Mouse (Mus musculus): ENCODE measurements around the gene Macrod2. TPM values are rescaled to one million over a fixed set of nuclear protein-coding genes. Genes with fewer than 3 reads are reported as not detected.

The Macrod2 gene
- polyA plus RNA-seq, 1 experiment from 2014 or later, result 65.9 TPM

DNA sequence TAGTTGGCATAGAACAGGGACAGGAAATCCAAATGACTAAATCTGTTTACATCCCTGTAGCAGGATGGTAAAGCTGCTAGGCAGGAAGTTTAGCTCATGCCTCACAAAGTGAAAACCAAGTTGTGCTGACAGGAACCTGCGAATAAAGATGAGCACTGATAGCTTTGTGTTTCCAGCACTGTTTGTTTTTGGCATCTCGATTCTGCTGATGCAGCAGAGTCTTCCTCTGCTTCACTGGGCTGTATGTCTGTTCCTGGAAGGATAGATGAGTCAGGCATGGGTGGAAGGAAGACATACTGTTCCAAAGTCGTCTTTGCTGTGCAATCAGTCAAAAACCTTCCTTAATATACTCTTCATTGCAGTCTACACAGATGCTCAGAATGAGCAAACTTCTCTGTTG, 942.6 kb downstream of the Macrod2 start:
- Histone ChIP-seq H3K4me2 (ENCODE audit: low read depth, low read length) (no peak overlapping the region), H3K4me3 (ENCODE audit: low read depth, low read length) (no peak overlapping the region), H3K4me1 (ENCODE audit: control insufficient read depth, insufficient read depth, low read length) (no peaks in the 10 kb centered on the region), H3K9ac (replicated peaks; ENCODE audit: low read depth, low read length) (no peak overlapping the region), H3K27me3 (ENCODE audit: control insufficient read depth, insufficient read depth, low read length) (no peaks in the 10 kb centered on the region), H3K36me3 (ENCODE audit: control insufficient read depth, insufficient read depth, low read length) (no peaks in the 10 kb centered on the region), H3K27ac (ENCODE audit: low read depth, low read length) (no peak overlapping the region), H3K9me3 (ENCODE audit: control insufficient read depth, low read length) (no peaks in the 10 kb centered on the region)
- whole genome bisulfite sequencing, result 74% methylated on average over 3 of the region's 3 CpGs
- ATAC-seq (ENCODE audit: low read depth), result no peak

DNA sequence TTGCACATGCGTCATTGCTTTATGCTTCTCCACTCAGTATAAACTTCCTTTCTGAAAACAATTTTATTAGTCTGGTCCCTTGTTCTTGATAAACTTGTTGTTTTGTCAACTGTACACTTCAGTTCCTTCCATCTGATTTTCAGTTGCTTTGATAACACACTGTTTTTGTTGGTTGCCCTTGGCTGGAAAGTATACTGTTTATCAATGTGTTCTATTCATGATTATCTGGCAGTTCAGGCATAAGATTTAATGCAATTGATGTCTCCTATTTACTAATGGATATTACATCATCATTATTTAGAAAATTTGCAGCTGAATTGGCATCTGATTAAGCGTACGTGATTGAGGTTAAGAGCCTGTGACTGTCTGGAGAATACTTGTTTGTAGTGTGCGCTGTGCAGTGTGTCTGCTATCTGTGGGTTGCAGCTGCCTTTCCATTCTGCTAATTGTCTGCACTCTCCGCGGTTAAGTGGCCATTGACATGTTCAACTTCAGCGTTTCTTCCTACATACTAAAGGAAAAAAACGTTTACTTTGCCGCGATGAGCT, 949.0 kb downstream of the Macrod2 start:
- Histone ChIP-seq H3K36me3 (ENCODE audit: control insufficient read depth, insufficient read depth, low read length) (no peaks in the 10 kb centered on the region), H3K4me2 (ENCODE audit: low read depth, low read length) (no peak overlapping the region), H3K27me3 (ENCODE audit: control insufficient read depth, insufficient read depth, low read length) (no peaks in the 10 kb centered on the region), H3K9me3 (ENCODE audit: control insufficient read depth, low read length) (no peaks in the 10 kb centered on the region), H3K9ac (replicated peaks; ENCODE audit: low read depth, low read length) (no peak overlapping the region), H3K27ac (ENCODE audit: low read depth, low read length) (no peak overlapping the region), H3K4me3 (ENCODE audit: low read depth, low read length) (no peak overlapping the region), H3K4me1 (ENCODE audit: control insufficient read depth, insufficient read depth, low read length) (no peaks in the 10 kb centered on the region)
- ATAC-seq (ENCODE audit: low read depth), result peak; percentile 79
- WGBS, result 55% methylated on average over 10 of the region's 10 CpGs

DNA sequence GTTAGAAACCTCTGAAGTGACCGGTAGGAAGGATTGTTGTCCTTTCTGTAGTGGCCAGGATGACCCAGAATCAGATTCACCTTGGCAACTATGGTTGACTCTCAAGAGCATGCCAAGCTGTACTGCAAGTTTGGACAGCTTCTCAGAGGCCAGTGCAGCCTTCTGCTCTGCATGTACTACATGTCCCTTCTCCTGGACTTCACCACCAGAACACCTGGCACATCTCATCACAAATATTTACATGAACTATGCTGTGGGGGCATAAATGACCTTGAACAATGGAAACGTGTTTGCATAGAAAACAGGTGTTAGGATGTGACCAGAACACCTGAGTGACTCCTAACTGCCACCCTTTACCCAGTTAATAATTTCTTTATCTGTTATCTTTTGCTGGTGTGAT, 957.5 kb downstream of the Macrod2 start:
- no peaks in the 10 kb centered on the region for H3K27me3 ChIP-seq (ENCODE audit: control insufficient read depth, insufficient read depth, low read length)
- H3K4me2 ChIP-seq (ENCODE audit: low read depth, low read length), result no peak overlapping the region
- 83% methylated on average over 2 of the region's 2 CpGs for WGBS
- no peaks in the 10 kb centered on the region for H3K4me1 ChIP-seq (ENCODE audit: control insufficient read depth, insufficient read depth, low read length)
- H3K9ac ChIP-seq (replicated peaks; ENCODE audit: low read depth, low read length), result no peak overlapping the region
- ATAC-seq (ENCODE audit: low read depth), result no peak
- no peaks in the 10 kb centered on the region for H3K36me3 ChIP-seq (ENCODE audit: control insufficient read depth, insufficient read depth, low read length)
- H3K9me3 ChIP-seq (ENCODE audit: control insufficient read depth, low read length), result no peaks in the 10 kb centered on the region
- no peak overlapping the region for H3K27ac ChIP-seq (ENCODE audit: low read depth, low read length)
- H3K4me3 ChIP-seq (ENCODE audit: low read depth, low read length), result no peak overlapping the region

DNA sequence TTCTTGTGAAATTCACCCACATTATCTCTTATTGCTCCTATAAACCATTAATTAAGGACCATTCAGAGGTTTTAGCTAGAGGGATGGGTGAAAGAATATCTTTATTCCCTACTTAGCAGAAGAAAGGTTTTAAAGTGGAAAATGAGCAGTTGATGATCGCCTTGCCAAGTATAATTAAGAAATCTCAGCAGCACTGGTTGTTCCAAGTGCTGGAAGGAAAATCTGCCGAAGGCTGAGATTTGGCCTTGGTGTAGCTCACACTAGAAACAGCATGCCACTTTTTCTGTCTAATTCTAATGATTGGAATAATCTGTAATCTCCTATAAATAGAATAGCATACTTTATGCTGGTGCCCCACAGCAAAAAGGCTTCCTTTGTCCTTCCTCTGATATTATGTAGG, 993.5 kb downstream of the Macrod2 start:
- WGBS, result 86% methylated on average over 2 of the region's 2 CpGs
- Histone ChIP-seq H3K36me3 (ENCODE audit: control insufficient read depth, insufficient read depth, low read length) (no peaks in the 10 kb centered on the region), H3K4me2 (ENCODE audit: low read depth, low read length) (no peak overlapping the region), H3K4me3 (ENCODE audit: low read depth, low read length) (no peak overlapping the region), H3K27ac (ENCODE audit: low read depth, low read length) (no peak overlapping the region), H3K9ac (replicated peaks; ENCODE audit: low read depth, low read length) (no peak overlapping the region), H3K4me1 (ENCODE audit: control insufficient read depth, insufficient read depth, low read length) (no peaks in the 10 kb centered on the region), H3K27me3 (ENCODE audit: control insufficient read depth, insufficient read depth, low read length) (no peaks in the 10 kb centered on the region), H3K9me3 (ENCODE audit: control insufficient read depth, low read length) (no peaks in the 10 kb centered on the region)
- no peak for ATAC-seq (ENCODE audit: low read depth)

DNA sequence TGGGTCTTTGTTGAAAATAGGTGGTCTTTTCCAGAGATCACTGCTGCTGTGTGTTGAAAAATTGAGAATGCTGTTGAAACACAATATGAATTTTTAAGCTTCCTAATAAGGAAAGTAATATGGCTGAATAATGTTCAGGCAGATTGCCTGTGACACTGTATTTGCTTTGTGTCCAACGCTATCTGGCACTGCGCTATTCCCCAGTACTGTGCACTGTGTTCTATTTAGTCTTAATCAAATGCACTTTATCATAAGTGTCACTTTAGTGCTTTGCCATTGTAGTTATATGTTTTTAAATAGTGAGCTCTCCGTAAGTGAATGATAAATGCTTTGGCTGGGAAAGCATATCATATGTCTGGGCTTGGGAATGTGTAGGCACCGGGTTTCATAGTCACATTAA, 996.1 kb downstream of the Macrod2 start:
- no peaks in the 10 kb centered on the region for H3K4me1 ChIP-seq (ENCODE audit: control insufficient read depth, insufficient read depth, low read length)
- ATAC-seq (ENCODE audit: low read depth), result no peak
- 81% methylated on average over 4 of the region's 4 CpGs for WGBS
- no peaks in the 10 kb centered on the region for H3K9me3 ChIP-seq (ENCODE audit: control insufficient read depth, low read length)
- H3K27ac ChIP-seq (ENCODE audit: low read depth, low read length), result no peak overlapping the region
- H3K9ac ChIP-seq (replicated peaks; ENCODE audit: low read depth, low read length), result no peak overlapping the region
- H3K4me2 ChIP-seq (ENCODE audit: low read depth, low read length), result no peak overlapping the region
- H3K27me3 ChIP-seq (ENCODE audit: control insufficient read depth, insufficient read depth, low read length), result no peaks in the 10 kb centered on the region
- H3K36me3 ChIP-seq (ENCODE audit: control insufficient read depth, insufficient read depth, low read length), result no peaks in the 10 kb centered on the region
- no peak overlapping the region for H3K4me3 ChIP-seq (ENCODE audit: low read depth, low read length)

DNA sequence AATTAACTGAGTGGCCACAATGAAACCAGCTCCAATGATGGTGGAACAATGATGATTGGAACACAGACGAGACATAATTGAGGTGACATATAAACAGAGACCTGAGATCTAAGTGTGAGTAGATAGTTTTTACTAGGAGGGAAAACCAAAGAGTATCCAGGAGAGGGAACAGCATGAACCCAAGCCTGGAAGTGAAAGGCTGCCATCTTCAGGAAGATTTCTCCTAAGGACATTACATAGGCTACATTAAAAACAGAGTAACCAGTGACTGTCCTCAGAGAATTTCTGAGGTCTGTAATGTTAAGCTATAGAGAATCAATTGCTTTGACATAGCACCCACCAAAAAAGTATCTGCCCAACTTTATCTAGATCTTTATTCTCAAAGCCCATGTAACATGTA, 999.7 kb downstream of the Macrod2 start:
- Histone ChIP-seq H3K4me1 (ENCODE audit: control insufficient read depth, insufficient read depth, low read length) (no peaks in the 10 kb centered on the region), H3K27ac (ENCODE audit: low read depth, low read length) (no peak overlapping the region), H3K36me3 (ENCODE audit: control insufficient read depth, insufficient read depth, low read length) (no peaks in the 10 kb centered on the region), H3K27me3 (ENCODE audit: control insufficient read depth, insufficient read depth, low read length) (no peaks in the 10 kb centered on the region), H3K9me3 (ENCODE audit: control insufficient read depth, low read length) (no peaks in the 10 kb centered on the region), H3K4me2 (ENCODE audit: low read depth, low read length) (no peak overlapping the region), H3K9ac (replicated peaks; ENCODE audit: low read depth, low read length) (no peak overlapping the region), H3K4me3 (ENCODE audit: low read depth, low read length) (no peak overlapping the region)
- no peak for ATAC-seq (ENCODE audit: low read depth)
- WGBS, result 64% methylated on average over 1 of the region's 1 CpGs

DNA sequence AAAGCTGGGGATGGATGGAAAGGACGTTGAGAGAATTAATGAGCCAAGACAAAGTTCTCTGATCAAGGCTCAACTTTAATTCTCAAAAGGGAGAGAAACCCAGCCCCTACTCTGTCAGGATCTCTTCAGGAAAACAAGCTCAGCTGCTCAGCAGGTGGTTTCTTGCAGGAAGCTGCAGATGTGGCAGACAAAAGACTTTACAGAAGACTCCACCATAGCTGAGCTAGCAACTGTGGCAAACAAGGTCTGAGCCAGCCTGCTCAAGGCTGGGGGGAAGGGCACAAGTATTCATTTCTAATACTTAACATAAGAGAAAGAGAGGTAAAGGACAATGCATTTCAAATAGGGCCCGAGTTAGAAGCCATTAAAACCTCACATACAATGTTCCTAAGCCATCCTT, 1013.7 kb downstream of the Macrod2 start:
- H3K4me1 ChIP-seq (ENCODE audit: control insufficient read depth, insufficient read depth, low read length), result no peaks in the 10 kb centered on the region
- WGBS, result 13% methylated on average over 2 of the region's 2 CpGs
- no peaks in the 10 kb centered on the region for H3K27me3 ChIP-seq (ENCODE audit: control insufficient read depth, insufficient read depth, low read length)
- H3K4me2 ChIP-seq (ENCODE audit: low read depth, low read length), result no peak overlapping the region
- no peaks in the 10 kb centered on the region for H3K9me3 ChIP-seq (ENCODE audit: control insufficient read depth, low read length)
- no peak overlapping the region for H3K9ac ChIP-seq (replicated peaks; ENCODE audit: low read depth, low read length)
- ATAC-seq (ENCODE audit: low read depth), result no peak
- H3K36me3 ChIP-seq (ENCODE audit: control insufficient read depth, insufficient read depth, low read length), result no peaks in the 10 kb centered on the region
- no peak overlapping the region for H3K27ac ChIP-seq (ENCODE audit: low read depth, low read length)
- H3K4me3 ChIP-seq (ENCODE audit: low read depth, low read length), result no peak overlapping the region

DNA sequence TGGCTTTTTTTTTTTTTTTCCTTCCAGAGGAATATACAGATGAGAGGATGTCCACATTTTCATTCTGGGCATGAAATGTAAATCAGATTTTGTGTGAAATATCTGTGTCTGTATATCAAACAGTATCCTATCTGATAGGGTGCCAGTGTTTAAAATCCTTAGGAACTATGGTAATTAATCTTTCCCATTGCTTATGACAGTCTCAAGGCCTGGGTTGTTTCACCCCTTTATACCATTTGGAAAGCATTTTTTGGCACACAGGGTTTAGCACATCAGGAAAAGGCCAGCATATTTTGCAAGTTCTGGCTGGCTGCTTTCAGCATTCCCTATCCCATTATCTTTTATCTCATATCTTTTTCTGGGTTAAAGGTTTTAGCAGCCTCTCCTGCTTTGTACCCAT, 1021.3 kb downstream of the Macrod2 start:
- ATAC-seq (ENCODE audit: low read depth), result no peak
- H3K27ac ChIP-seq (ENCODE audit: low read depth, low read length), result no peak overlapping the region

DNA sequence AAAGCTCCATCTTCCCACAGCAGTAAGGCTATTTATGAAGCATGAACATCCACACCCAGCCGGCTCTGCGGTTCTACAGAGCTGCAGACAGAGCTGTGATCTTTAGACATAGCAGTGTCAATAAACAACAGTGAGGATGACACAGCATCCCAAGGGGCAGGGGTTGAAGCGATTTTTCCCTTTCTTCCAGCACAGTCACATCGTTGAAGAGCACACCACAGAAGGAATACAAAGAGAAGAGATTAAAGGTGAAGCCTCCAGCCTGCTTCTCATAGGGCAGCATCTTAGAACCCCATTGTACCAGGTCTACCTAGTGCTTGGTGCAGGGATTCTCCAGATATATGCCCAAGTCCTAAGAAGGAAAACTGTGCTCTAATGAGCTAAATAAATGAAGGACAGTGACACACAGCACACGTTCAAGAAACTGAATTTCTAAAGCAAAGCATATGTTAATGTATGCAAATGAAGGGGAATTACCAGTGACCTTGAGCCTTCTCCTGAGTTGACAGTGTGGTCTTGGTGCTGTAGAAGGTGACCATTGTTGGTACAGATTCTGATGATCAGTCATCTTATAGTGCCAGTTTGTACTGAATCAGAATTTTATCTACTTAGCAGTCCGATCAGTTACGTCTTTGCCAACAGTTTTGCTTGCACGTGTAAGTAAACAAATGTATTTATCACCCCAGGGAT, 1021.9 kb downstream of the Macrod2 start:
- Histone ChIP-seq H3K9me3 (ENCODE audit: control insufficient read depth, low read length) (no peaks in the 10 kb centered on the region), H3K4me2 (ENCODE audit: low read depth, low read length) (no peak overlapping the region), H3K36me3 (ENCODE audit: control insufficient read depth, insufficient read depth, low read length) (no peaks in the 10 kb centered on the region), H3K9ac (replicated peaks; ENCODE audit: low read depth, low read length) (no peak overlapping the region), H3K27me3 (ENCODE audit: control insufficient read depth, insufficient read depth, low read length) (no peaks in the 10 kb centered on the region), H3K27ac (ENCODE audit: low read depth, low read length) (no peak overlapping the region), H3K4me1 (ENCODE audit: control insufficient read depth, insufficient read depth, low read length) (peaks cover 4% of the 10 kb centered on the region; the same call in 1 of the 2 replicates), H3K4me3 (ENCODE audit: low read depth, low read length) (no peak overlapping the region)
- peak; percentile 24; the same call in 1 of the 2 replicates for ATAC-seq (ENCODE audit: low read depth)
- 35% methylated on average over 8 of the region's 8 CpGs for WGBS

More for the DNA sequence above, 1021.3 kb downstream of the Macrod2 start:
- Histone ChIP-seq H3K9me3 (ENCODE audit: control insufficient read depth, low read length) (no peaks in the 10 kb centered on the region), H3K36me3 (ENCODE audit: control insufficient read depth, insufficient read depth, low read length) (no peaks in the 10 kb centered on the region), H3K4me3 (ENCODE audit: low read depth, low read length) (no peak overlapping the region), H3K4me2 (ENCODE audit: low read depth, low read length) (no peak overlapping the region), H3K27me3 (ENCODE audit: control insufficient read depth, insufficient read depth, low read length) (no peaks in the 10 kb centered on the region), H3K4me1 (ENCODE audit: control insufficient read depth, insufficient read depth, low read length) (peaks cover 4% of the 10 kb centered on the region; the same call in 1 of the 2 replicates), H3K9ac (replicated peaks; ENCODE audit: low read depth, low read length) (no peak overlapping the region)
